Mouse (Mus musculus): Measurements from ENCODE around the gene Aarsd1. TPM values are rescaled to one million over a fixed set of nuclear protein-coding genes. Genes with fewer than 3 reads are reported as not detected.
"Not testable (repeated sequence)": the region's sequence is repeated elsewhere in the genome, so short reads cannot be mapped to it uniquely, and the experiment has no call there.

The Aarsd1 gene
- total RNA-seq, 2 experiments from 2014 or later, result 14.2 to 21.3 TPM

DNA sequence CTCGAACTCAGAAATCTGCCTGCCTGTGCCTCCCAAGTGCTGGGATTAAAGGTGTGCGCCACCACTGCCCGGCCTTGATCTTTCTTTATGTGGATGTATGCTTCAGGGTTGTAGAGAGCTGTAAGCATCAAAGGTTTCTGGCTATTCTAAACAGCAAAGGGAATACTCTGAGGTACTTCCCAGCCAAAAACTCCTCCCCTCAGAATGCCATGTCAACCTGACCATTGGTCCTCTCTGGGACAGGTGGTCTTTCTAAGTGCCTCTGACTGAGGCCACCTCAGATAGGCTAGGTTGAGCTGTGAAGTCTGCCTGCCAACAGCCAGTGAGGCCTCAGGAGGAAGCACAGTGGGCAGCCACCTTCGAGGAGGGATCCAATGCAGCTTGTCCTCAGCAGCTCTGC lies 31.5 kb upstream of the Aarsd1 start:
- DNase-seq, result no peak
- intact Hi-C loops (cut with DNase I), result loop anchor here (2.0 kb wide), 1 partner anchor 16 kb away; the partner anchor contains the start of gene Rnd2

DNA sequence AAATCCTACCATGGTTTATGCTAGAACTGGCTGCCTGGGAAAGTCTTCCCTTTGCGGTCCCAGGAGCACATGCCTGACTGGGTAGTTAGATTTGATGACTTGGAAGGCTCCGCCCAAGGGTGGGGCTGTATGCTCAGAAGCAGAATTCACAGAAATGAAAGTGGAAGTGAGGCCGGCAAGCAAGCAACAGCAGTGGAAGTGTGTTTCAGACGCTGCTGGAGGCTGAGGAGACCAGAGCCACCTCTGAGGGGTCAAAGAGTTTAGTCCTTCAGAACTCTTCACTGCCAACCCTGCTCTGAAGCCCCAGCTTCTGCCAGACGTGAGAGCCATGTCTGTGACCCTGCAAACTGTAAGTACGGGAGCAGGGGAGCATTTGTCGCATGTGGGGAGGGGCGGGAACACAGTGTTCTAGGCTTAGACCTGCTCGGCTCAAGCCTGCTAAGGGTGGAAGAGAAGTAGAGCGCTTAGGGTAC lies 30.9 kb upstream of the Aarsd1 start, which contains the start of gene Ifi35:
TSS of gene Ifi35 (plus strand) at position 134 of the 473 bp plus-strand sequence.
- intact Hi-C loops (cut with DNase I), result loop anchor here (2.0 kb wide), 1 partner anchor 16 kb away; the partner anchor contains the start of gene Rnd2
- peak; percentile 74 to 79 for DNase-seq

DNA sequence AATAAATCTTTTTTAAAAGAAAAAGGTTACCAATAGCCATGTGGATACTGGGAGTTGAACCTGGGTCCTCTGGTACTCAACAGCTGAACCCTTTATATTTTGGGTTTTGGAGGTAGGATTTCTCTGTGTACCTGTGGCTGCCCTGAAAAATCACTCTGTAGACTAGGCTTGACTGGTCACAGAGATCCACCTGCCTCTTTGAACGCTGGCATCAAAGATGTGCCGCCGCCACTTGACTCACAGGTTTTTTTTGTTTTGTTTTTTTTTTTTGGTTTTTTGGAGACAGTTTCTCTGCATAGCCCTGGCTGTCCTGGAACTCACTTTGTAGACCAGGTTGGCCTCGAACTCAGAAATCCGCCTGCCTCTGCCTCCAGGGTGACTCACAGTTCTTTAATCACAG lies 30.4 kb upstream of the Aarsd1 start:
- no peak for DNase-seq
- intact Hi-C loops (cut with DNase I), result loop anchor here (2.0 kb wide), 1 partner anchor 17 kb away; the partner anchor contains the start of gene Rnd2

DNA sequence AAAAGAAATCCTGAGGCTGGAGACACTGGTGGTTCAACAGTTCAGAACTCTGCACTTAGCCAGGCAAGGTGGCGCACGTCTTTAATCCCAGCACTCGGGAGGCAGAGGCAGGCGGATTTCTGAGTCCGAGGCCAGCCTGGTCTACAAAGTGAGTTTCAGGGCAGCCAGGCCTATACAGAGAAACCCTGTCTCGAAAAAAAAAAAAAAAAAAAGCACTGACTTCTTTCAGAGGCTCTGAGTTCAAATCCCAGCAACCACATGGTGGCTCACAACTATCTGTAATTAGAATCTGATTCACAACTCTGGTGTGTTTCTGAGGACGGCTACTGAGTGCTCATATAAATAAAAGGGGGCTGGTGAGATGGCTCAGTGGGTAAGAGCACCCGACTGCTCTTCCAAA lies 29.4 kb upstream of the Aarsd1 start:
- intact Hi-C loops (cut with DNase I); DNase-seq: not testable (repeated sequence)

DNA sequence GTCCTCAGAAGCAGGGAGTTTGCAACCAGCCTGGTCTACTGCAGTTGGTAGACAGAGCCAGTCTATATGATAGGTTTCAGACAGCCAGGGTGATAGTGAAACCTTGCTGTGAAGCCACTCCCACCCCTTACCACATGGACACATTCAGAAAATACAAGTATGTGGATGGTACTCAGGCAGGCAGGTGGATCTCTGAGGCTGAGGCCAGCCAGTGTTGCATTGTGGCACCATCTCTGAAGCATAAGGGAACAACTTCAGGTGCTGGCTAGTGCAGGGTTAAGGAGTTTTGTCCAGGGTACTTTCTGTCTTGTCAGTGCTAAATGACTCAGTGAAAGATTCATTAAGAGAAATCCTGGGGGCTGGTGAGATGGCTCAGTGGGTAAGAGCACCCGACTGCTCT lies 28.9 kb upstream of the Aarsd1 start:
- no peak for DNase-seq
- intact Hi-C loops (cut with DNase I), result no loop called here

DNA sequence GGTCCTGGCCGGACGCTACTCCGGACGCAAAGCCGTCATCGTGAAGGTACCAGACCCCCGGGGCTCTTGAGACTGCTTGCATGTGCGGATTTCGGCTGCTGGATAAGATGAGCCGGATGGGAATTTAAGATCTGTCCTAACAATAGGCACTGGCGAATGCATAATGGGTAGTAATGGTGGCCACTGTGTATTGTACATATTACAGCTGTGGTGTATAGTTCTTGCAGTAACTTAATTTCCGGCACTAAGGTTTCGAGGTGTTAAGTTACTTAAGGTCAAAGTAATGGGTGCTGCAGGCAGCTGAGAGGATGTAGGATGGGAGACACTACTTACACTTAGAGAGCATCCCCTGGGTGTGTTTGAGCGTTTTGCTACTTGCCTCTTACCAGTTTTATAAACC lies 25.3 kb upstream of the Aarsd1 start:
- no peak for DNase-seq
- intact Hi-C loops (cut with DNase I), result no loop called here

DNA sequence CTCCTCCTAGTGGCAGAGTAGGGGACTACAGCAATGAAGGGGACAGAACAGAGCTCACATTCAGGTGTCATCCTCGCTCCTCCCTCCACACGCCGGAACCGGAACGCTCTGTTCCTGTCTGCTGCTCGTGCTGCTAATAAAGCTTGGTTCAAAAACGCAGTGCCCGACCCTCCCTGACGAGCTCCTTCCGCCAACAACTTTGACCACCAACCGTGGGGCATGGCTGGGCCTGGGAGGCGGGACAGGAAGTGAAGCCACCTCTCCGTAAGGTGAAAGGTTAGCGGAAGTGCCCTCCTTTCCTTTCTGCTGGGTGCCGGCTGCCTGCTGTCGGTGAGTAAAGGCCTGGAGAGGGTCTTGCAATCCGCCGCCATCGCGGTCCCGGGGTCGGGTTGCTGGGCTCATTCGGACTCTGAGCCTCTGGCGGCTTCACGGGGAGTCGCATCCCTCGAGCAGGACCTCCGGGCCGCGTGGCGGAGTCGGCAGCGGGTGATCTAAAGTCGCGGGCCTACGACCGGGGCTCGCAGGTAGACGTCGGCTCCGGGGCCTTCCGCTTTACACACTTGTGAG lies 24.8 kb upstream of the Aarsd1 start, which contains the start of gene Rpl27:
TSS of gene Rpl27 (plus strand) at position 172 of the 567 bp plus-strand sequence.
- intact Hi-C loops (cut with DNase I), result no loop called here
- peak; percentile 93 to 95 for DNase-seq

DNA sequence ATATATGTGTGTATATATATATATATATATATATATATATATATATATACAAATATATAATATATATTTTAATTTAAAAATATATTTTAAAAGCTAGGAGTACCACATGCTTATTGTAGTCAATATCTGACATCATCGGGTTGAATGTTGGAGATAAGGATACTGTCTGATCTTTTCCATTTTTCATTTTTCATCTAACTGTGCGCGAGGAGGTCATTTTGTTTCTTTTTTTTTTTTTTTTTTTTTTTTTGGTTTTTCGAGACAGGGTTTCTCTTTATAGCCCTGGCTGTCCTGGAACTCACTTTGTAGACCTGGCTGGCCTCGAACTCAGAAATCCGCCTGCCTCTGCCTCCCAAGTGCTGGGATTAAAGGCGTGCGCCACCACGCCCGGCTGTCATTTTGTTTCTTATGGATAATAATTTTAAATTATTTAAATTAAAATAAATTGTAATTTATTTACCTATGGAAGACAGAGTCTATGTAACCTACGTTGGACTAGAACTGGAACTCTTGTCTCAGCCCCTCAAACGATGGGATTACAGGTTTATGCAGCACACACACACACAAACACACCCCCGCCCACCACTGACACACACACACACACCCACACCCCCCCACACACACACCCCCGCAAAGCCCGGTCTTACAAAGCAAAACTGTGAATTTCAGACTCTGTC lies 24.2 kb upstream of the Aarsd1 start:
- intact Hi-C loops (cut with DNase I); DNase-seq: not testable (repeated sequence)

DNA sequence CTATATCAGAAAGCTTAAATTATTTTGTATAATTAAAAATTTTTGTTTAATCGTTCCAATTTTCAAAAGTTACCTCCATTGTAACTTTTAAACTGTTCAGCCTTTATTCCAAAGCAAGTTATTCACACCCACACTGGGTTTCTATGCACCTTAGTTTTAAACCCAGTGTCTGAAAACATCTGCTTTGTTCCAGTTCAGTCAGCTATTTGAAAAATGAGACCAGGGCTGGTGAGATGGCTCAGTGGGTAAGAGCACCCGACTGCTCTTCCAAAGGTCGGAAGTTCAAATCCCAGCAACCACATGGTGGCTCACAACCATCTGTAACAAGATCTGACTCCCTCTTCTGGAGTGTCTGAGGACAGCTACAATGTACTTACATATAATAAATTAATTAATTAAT lies 20.6 kb upstream of the Aarsd1 start:
- DNase-seq; intact Hi-C loops (cut with DNase I): not testable (repeated sequence)

DNA sequence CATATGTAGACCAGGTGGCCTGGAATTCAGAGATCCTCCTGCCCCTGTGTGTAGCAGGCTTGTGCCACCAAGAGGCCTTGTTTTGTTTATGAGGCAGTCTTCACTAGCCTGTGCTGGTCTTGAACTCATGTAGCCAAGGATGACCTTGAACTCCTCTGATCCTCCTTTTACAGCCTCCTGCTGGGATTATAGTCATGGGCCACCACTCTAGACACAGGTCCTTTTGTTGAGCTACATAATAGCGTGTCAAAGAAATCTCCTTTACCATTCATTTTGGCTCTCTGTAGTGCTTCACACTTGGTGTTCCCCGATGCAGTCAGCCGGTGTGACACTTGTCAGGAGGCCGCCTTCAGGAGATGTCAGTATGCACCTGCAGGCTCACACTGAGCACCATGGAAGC lies 19.5 kb upstream of the Aarsd1 start:
- intact Hi-C loops (cut with DNase I), result no loop called here
- DNase-seq, result no peak

DNA sequence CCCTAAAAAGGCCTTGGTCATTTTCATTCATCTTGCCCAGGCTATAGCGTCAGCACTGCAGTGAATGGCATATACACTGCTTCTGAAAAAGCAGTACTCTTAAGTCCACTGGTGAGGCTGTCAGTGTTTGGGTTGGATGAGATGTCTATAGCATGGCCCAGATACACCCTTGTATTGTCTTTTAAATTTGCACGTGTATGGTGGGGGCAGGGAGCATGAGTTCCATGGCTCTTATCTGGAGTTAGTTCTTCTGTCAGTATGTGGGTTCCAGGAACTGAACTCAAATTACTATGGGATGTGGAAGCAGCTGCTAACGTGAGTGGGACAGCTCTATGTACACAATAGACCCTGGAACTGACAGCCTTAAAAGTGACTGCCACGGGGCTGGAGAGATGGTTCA lies 18.4 kb upstream of the Aarsd1 start:
- no peak for DNase-seq
- intact Hi-C loops (cut with DNase I), result no loop called here

DNA sequence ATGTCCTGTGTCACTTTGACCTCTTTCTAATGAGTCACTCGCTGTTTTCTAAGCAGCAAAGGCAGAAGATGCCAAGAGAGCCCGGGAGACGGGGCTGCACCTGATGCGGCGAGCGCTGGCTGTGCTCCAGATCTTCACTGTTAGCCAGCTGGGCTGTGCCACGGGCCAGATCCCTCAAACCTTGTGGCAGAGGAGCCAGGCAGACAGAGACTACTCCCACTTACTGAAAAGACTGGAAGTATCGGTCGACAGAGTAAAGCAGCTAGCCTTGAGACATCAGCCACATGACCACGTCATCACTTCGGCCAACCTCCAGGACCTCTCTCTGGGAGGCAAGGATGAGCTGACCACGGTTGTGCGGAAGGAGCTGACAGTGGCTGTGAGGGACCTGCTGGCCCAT lies 16.0 kb upstream of the Aarsd1 start:
- intact Hi-C loops (cut with DNase I), result no loop called here

DNA sequence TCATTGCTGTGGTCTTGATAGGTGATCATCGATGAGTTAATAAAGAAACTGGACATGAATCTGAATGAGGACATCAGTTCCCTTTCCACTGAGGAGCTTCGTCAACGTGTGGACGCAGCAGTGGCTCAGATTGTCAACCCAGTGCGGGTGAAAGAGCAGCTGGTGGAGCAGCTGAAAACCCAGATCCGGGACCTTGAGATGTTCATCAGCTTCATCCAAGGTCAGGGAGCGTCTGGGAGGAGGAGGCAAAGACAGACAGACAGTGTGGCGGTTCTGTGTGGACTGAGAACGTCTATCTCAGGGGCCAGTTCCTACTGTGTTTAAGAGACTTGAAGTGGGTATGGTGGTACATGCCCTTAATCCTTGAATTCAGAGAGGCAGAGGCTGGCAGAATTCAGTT lies 13.9 kb upstream of the Aarsd1 start:
- no peak for DNase-seq
- intact Hi-C loops (cut with DNase I), result no loop called here

More for the DNA sequence above, 16.0 kb upstream of the Aarsd1 start:
- DNase-seq, result no peak

DNA sequence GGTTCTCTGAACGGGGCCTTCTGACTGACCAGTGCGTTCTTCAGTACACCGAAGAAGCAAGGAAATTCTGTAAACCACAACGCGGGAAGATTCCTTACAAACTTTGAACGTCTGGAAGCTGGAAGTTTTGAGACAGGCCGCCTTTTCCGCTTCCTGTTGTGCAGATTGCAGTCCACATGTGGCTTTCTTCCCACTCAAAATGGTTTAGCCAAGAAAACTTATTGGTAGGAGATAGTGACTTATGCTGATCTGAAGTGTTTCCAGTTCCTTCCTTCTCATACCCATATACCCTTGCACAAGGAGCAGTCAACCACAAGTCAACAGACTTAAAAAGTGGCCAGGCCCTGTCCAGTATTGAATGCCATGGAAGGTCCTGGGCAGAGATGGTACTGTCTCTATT lies 8.8 kb upstream of the Aarsd1 start:
- intact Hi-C loops (cut with DNase I), result no loop called here
- DNase-seq, result no peak

DNA sequence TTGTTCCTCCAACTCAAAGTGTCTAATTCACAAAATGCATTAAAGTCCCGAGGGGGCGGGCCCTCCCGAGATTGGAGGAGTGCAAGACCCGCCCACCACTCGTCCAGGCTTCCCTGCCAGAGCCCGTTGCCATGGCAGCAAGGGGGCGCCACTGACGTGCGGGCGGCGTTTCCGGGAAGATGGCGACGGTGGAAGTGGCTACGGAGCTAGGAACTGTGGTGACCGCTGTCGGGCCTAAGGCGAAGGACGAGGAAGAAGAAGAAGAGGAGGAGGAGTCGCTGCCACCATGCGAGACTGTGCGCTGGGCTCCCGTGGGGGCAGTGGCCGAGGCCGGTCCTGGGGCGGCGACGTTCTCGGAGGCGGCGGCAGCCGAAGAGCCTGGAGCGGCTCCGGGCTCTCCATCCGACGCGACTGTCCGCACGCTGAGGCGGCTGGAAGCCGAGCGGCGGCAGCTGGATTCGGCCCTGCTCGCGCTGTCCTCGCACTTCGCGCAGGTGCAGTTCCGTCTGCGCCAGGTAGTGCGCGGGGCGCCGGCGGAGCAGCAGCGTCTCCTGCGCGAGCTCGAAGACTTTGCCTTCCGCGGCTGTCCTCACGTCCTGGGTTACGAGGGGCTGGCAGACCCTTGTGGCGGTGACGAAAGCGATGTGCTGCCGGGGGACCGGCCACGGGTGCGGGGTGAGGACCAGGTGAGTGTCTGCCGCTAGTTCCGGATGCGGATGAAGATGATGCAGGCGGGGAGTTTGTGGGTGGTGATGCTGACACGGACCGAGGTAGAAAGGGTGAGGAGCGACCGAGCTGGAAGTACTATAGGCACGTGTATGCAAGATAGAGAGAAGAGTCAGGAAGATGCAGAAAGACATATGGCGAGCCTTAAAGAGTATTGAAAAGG lies 7.8 kb upstream of the Aarsd1 start, which contains the start of the genes Rundc1 and Ptges3l:
TSS of gene Rundc1 (plus strand) at position 161 of the 889 bp plus-strand sequence.
TSS of gene Ptges3l (minus strand) at position 409 of the 889 bp plus-strand sequence.
- intact Hi-C loops (cut with DNase I), result no loop called here
- peak; percentile 99 to 100 for DNase-seq

DNA sequence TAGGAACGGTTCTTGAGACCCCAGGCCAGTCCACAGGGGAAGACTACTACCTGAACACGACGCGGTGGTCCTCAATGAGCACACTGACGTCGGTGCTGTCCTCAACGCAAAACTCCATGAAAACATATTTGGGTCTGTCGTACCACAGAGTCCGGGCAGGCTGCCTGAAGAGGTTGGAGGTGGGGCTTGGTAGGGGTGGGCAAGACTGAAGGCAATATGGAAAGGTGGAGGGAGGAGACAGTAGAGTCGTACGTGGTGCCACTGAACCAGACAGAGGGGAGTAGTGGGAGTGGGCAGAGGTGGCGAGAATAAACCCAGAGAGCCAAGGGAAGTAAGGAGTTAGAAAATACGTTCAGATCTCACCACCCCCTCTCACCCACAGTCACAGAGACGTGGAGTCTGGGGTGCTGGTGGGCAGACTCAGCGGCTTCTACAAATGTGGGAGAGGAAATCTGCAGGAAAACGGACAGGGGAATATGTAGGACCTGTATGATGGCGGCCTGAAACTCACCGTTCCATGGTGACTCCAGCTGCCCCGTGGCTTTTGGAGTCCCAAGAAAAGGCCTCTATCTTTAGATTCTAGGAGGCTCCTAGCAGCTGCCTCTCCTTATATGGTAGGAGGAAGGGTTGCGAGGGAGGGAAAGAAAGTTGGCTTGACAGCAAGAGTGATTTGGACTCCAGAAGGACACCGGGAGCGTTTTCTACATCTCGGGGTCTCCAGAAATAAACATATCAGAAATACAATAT lies 6.9 kb upstream of the Aarsd1 start, which contains the start of gene Gm27029:
TSS of gene Gm27029 (minus strand) at position 692 of the 747 bp plus-strand sequence.
- DNase-seq, result peak; percentile 33 to 36
- intact Hi-C loops (cut with DNase I), result no loop called here

DNA sequence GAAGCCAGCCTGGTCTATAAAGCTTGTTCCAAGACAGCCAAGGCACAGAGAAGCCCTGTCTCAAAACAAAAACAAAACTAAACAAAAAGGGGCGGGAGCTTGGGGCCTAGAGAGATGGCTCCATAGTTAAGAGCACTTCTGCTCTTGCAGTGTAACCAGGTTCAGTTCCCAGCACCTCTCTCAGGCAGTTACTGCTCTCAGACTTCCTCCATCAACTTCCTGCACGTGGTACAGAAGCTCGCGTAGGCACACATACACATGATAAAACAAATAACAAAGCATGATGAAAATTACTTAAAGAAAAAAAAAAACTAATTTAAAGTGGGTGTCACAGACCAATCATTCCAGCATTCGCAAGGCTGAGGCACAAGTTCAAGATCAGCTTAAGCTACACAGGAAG lies 2.7 kb upstream of the Aarsd1 start:
- intact Hi-C loops (cut with DNase I), result no loop called here
- DNase-seq, result no peak

DNA sequence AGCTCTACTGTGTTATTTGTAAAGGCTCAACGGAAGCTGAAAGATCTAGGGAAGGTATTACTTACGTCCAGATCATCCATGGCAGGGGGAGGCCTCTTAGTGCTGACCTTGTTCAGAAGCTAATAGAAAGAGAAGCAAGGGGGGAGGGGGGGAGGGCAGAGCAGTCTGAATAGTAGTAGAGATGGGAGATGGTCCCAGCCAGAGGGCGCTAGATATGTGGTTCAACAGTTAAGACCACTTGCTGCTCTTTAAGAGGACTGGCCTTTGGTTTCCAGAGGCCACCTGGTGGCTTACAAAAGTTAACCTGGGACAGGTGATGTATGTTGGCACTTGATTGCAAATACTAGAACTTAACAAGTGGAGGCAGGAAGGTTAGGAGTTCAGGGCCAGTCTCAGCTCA lies 2.2 kb upstream of the Aarsd1 start:
- no peak for DNase-seq
- intact Hi-C loops (cut with DNase I), result no loop called here

DNA sequence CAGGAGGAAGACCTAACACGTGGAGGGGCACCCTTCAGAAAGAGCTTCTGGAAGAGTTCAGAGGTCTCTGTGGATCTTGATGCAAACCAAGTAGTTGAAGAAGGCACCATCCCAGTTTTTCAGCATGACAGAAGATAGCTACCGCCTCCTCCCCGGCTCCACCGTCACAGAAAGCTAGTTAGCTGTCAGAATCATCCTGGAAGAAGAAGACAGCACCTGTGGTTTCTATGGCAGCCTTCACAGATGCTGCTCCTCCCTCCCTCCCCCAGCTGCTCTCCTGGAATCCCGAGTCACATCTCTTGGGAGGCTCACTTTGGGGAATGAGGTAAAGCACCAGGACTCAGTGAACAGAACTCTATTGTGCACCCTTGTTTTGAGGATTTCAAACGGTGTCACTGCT lies 1.6 kb upstream of the Aarsd1 start:
- no peak for DNase-seq
- intact Hi-C loops (cut with DNase I), result no loop called here

Data from heart, postnatal 14 days (tissue).